Mouse (Mus musculus): ENCODE measurements around the gene Gpr68. TPM values are rescaled to one million over a fixed set of nuclear protein-coding genes. Genes with fewer than 3 reads are reported as not detected.

Gene Gpr68
- polyA plus RNA-seq, 1 experiment from 2014 or later, result 5.4 TPM

DNA sequence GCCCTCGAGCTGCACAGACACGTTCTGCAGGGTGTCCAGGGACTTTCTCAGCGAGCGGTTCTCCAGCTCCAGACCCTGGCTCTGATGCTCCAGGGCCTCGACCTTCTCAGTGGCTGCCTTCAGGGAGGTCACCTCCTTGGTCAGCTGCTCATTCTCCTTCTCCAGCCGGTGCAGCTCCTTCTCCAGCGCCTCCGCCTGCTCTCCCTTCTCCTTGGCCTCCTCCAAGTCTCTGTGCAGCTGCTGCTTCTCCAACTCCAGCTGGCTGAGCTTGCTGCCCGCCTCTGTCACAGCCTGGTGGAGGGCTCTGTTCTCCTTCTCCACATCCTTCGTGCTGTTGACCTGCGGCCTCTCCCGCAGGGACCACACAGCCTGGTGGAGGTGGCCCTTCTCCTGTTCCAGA, 37.5 kb upstream of the Gpr68 start:
- Histone ChIP-seq H3K27ac (ENCODE audit: low read depth, low read length) (no peak overlapping the region), H3K36me3 (ENCODE audit: control insufficient read depth, insufficient read depth, low read length) (peaks cover 41% of the 10 kb centered on the region), H3K4me3 (ENCODE audit: low read depth, low read length) (no peak overlapping the region), H3K4me1 (ENCODE audit: control insufficient read depth, insufficient read depth, low read length) (no peaks in the 10 kb centered on the region), H3K27me3 (ENCODE audit: control insufficient read depth, insufficient read depth, low read length) (no peaks in the 10 kb centered on the region), H3K9me3 (ENCODE audit: control insufficient read depth, low read length) (no peaks in the 10 kb centered on the region), H3K4me2 (ENCODE audit: low read depth, low read length) (no peak overlapping the region), H3K9ac (replicated peaks; ENCODE audit: low read depth, low read length) (no peak overlapping the region)
- ATAC-seq (ENCODE audit: low read depth), result no peak
- 93% methylated on average over 12 of the region's 12 CpGs for WGBS

DNA sequence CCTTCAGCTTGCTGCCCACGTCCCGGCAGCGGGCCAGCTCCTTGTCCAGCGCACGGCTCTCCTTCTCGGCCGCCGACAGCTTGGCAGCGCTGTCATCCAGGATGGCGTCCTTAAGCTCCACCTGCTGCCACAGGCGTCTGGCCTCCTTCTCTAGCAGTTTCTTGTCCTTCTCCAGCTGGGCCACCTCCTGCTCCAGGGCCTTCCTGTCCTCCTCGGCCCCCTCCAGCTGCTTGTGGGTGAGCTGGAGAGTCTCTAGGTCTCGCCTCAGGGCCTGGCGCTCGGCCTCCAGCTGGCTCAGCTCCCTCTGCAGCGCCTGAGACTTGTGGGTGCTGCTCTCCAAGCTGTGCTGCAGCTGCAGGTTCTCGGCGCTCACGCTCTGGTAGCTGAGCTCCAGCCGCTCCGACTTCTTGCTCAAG, 36.9 kb upstream of the Gpr68 start:
- no peak for ATAC-seq (ENCODE audit: low read depth)
- Histone ChIP-seq H3K27me3 (ENCODE audit: control insufficient read depth, insufficient read depth, low read length) (no peaks in the 10 kb centered on the region), H3K4me2 (ENCODE audit: low read depth, low read length) (no peak overlapping the region), H3K36me3 (ENCODE audit: control insufficient read depth, insufficient read depth, low read length) (peaks cover 42% of the 10 kb centered on the region), H3K27ac (ENCODE audit: low read depth, low read length) (no peak overlapping the region), H3K9me3 (ENCODE audit: control insufficient read depth, low read length) (no peaks in the 10 kb centered on the region), H3K4me1 (ENCODE audit: control insufficient read depth, insufficient read depth, low read length) (no peaks in the 10 kb centered on the region), H3K4me3 (ENCODE audit: low read depth, low read length) (no peak overlapping the region), H3K9ac (replicated peaks; ENCODE audit: low read depth, low read length) (no peak overlapping the region)
- WGBS, result 92% methylated on average over 21 of the region's 21 CpGs

DNA sequence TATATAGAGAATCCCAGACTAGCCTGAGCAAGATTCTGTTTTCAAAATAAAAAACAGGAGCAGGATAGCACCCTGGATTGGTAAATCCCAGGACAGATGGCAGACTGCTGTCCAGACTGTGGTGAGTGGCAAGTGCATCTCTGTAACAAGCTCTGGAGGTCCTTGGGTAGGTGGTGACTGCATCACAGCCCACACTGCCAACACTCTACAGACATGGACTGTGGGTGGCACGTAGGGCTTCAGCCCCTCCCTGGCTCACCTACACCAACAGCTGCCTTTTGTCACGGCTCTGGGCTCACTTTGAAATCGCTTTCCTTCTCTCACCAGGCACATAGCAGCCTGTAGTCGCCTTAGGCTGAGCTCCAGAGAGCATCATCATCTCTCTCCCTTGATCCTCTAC, 35.1 kb upstream of the Gpr68 start:
- no peak for ATAC-seq (ENCODE audit: low read depth)
- no peaks in the 10 kb centered on the region for H3K9me3 ChIP-seq (ENCODE audit: control insufficient read depth, low read length)
- no peaks in the 10 kb centered on the region for H3K4me1 ChIP-seq (ENCODE audit: control insufficient read depth, insufficient read depth, low read length)
- H3K27ac ChIP-seq (ENCODE audit: low read depth, low read length), result no peak overlapping the region
- H3K36me3 ChIP-seq (ENCODE audit: control insufficient read depth, insufficient read depth, low read length), result peaks cover 46% of the 10 kb centered on the region
- 89% methylated on average over 4 of the region's 4 CpGs for WGBS
- no peak overlapping the region for H3K4me3 ChIP-seq (ENCODE audit: low read depth, low read length)
- H3K9ac ChIP-seq (replicated peaks; ENCODE audit: low read depth, low read length), result no peak overlapping the region
- H3K4me2 ChIP-seq (ENCODE audit: low read depth, low read length), result no peak overlapping the region
- H3K27me3 ChIP-seq (ENCODE audit: control insufficient read depth, insufficient read depth, low read length), result no peaks in the 10 kb centered on the region

DNA sequence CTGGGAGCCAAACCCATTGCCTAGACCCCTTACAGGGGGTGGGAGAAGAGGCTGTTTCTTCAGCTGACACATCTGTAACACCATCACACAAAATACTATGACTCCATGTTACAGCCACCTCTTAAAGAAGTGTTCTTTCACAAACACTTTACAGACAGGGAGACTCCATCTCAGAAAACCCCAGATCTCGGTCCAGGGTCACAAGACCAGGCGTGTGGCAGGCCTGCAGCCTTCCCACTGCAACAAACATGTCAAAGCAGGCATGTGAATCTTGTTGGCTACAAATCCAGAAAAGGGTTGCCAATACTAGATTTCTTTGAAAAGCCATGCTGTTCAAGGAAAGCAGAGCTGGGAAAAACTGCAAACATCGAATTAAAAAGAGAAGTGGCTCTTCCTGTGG, 33.4 kb upstream of the Gpr68 start:
- H3K36me3 ChIP-seq (ENCODE audit: control insufficient read depth, insufficient read depth, low read length), result peaks cover 30% of the 10 kb centered on the region

DNA sequence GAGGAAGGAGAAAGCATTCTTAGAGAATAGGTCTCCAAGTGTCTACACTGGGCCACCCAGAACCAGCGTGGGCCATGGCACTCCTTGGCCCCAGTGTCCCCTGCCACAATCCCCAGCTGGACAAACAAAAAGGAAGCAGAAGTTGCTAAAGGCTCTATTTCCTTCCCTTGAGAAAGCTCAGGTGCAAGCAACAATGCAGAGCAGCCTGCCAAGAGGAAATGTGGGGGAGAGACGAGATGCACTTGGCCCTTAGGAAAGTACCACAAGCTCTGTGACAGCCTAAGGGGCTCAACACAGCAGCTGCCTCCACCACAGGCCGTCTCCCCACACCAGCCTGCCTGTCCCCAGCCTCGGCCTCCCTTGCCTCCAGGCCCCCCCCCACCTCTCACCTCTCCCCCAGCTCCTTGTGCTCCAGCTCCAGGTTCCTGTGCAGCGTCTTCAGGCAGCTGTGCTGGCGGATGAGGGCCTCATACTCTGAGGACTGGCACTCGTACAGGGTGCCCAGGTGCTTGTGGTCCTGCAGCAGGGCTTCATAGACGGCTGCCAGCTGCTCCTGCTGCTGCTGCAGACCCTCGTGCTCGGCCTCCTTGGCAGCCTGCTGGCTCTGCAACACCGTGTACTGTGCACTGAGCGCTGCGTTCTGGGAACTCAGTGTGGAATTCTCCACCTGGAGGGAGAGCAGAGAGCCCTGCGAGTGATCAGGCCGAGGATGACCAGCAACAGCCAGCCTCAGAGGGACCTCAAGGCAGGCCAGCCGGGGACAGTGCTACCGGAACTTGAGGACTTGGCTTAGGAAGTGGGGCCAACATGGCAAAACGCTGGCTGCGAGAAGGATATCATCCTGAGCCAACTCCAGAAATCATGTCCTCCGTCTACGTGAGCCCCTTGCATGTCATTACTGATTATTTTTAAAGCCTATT, 29.7 kb upstream of the Gpr68 start:
- no peaks in the 10 kb centered on the region for H3K4me1 ChIP-seq (ENCODE audit: control insufficient read depth, insufficient read depth, low read length)
- ATAC-seq (ENCODE audit: low read depth), result peak; percentile 41; the same call in 1 of the 2 replicates
- no peak overlapping the region for H3K4me2 ChIP-seq (ENCODE audit: low read depth, low read length)
- no peak overlapping the region for H3K4me3 ChIP-seq (ENCODE audit: low read depth, low read length)
- H3K36me3 ChIP-seq (ENCODE audit: control insufficient read depth, insufficient read depth, low read length), result peaks cover 22% of the 10 kb centered on the region; the same call in 1 of the 2 replicates
- H3K27ac ChIP-seq (ENCODE audit: low read depth, low read length), result no peak overlapping the region
- WGBS, result 76% methylated on average over 21 of the region's 21 CpGs
- H3K27me3 ChIP-seq (ENCODE audit: control insufficient read depth, insufficient read depth, low read length), result no peaks in the 10 kb centered on the region
- no peak overlapping the region for H3K9ac ChIP-seq (replicated peaks; ENCODE audit: low read depth, low read length)
- H3K9me3 ChIP-seq (ENCODE audit: control insufficient read depth, low read length), result no peaks in the 10 kb centered on the region

More for the DNA sequence above, 33.4 kb upstream of the Gpr68 start:
- Histone ChIP-seq H3K4me2 (ENCODE audit: low read depth, low read length) (no peak overlapping the region), H3K27me3 (ENCODE audit: control insufficient read depth, insufficient read depth, low read length) (no peaks in the 10 kb centered on the region), H3K4me1 (ENCODE audit: control insufficient read depth, insufficient read depth, low read length) (no peaks in the 10 kb centered on the region), H3K9me3 (ENCODE audit: control insufficient read depth, low read length) (no peaks in the 10 kb centered on the region), H3K27ac (ENCODE audit: low read depth, low read length) (no peak overlapping the region), H3K4me3 (ENCODE audit: low read depth, low read length) (no peak overlapping the region), H3K9ac (replicated peaks; ENCODE audit: low read depth, low read length) (no peak overlapping the region)
- ATAC-seq (ENCODE audit: low read depth), result no peak
- 93% methylated on average over 3 of the region's 3 CpGs for WGBS

DNA sequence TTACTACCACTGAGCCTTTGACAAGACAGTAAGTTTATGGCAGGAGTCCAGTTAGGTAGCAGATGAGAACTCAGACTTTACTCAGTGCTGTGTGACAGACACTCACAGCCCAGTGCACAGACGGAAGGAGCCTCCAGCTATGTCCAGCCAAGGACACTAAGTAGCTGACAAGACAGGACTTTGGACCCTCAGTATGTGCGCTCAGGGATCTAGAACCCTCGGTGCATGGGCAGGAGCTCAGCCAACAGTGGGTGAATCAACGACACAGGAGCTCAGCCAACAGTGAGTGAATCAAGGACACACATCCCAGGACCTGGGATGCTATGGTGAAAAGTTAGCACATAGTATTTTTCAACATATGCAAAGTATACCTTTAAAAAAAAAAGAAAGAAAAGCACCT, 28.7 kb upstream of the Gpr68 start:
- Histone ChIP-seq H3K27me3 (ENCODE audit: control insufficient read depth, insufficient read depth, low read length) (no peaks in the 10 kb centered on the region), H3K4me1 (ENCODE audit: control insufficient read depth, insufficient read depth, low read length) (no peaks in the 10 kb centered on the region), H3K4me3 (ENCODE audit: low read depth, low read length) (no peak overlapping the region), H3K9me3 (ENCODE audit: control insufficient read depth, low read length) (no peaks in the 10 kb centered on the region), H3K9ac (replicated peaks; ENCODE audit: low read depth, low read length) (no peak overlapping the region), H3K27ac (ENCODE audit: low read depth, low read length) (no peak overlapping the region), H3K36me3 (ENCODE audit: control insufficient read depth, insufficient read depth, low read length) (peaks cover 24% of the 10 kb centered on the region), H3K4me2 (ENCODE audit: low read depth, low read length) (no peak overlapping the region)
- ATAC-seq (ENCODE audit: low read depth), result no peak
- WGBS, result 89% methylated on average over 4 of the region's 4 CpGs

DNA sequence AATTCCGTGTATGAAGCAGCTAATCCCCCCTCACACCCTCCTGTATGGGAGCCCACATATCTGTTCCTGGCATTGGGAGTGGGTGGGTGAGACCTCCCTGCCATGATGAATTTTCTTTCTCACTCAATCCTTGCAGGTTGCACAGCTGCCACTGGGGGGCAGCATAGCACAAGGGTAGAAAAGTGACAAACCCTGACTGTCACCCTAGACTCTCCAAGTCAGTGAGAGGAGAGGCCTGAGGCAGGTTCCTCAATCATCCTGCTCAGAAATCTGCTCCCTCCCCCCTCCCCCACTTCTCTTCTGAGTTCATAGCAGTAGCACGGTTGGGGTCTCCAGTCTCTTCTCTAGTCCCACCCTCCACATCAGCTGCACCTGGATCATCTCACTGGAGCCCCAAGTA, 28.1 kb upstream of the Gpr68 start:
- no peak overlapping the region for H3K27ac ChIP-seq (ENCODE audit: low read depth, low read length)
- H3K27me3 ChIP-seq (ENCODE audit: control insufficient read depth, insufficient read depth, low read length), result no peaks in the 10 kb centered on the region
- no peaks in the 10 kb centered on the region for H3K9me3 ChIP-seq (ENCODE audit: control insufficient read depth, low read length)
- H3K9ac ChIP-seq (replicated peaks; ENCODE audit: low read depth, low read length), result no peak overlapping the region
- H3K4me2 ChIP-seq (ENCODE audit: low read depth, low read length), result no peak overlapping the region
- H3K4me1 ChIP-seq (ENCODE audit: control insufficient read depth, insufficient read depth, low read length), result no peaks in the 10 kb centered on the region
- ATAC-seq (ENCODE audit: low read depth), result peak; percentile 57; the same call in 1 of the 2 replicates
- WGBS, result 18% methylated on average over 2 of the region's 2 CpGs
- H3K36me3 ChIP-seq (ENCODE audit: control insufficient read depth, insufficient read depth, low read length), result peaks cover 27% of the 10 kb centered on the region
- no peak overlapping the region for H3K4me3 ChIP-seq (ENCODE audit: low read depth, low read length)

DNA sequence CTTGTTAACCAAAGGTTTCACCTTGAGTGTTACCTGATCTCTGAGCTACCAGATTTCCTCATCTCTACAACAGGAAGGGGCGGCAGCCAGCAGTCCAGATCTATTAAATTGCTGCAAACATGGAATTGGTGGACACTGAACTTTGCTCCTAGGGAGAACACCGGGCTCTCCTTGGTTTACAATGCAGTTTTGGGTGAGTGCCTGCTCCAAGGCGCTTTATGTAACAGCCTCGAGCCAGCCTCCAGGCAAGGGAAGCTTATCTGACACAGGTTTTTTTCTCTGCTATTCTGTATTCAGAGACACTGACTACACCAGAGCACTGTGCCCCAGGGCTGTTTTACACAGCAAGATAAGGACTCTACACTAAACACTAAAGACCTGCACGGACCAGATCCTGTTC, 26.8 kb upstream of the Gpr68 start:
- Histone ChIP-seq H3K36me3 (ENCODE audit: control insufficient read depth, insufficient read depth, low read length) (peaks cover 21% of the 10 kb centered on the region), H3K9ac (replicated peaks; ENCODE audit: low read depth, low read length) (no peak overlapping the region), H3K27ac (ENCODE audit: low read depth, low read length) (no peak overlapping the region), H3K4me2 (ENCODE audit: low read depth, low read length) (no peak overlapping the region), H3K4me3 (ENCODE audit: low read depth, low read length) (no peak overlapping the region), H3K27me3 (ENCODE audit: control insufficient read depth, insufficient read depth, low read length) (no peaks in the 10 kb centered on the region), H3K4me1 (ENCODE audit: control insufficient read depth, insufficient read depth, low read length) (no peaks in the 10 kb centered on the region), H3K9me3 (ENCODE audit: control insufficient read depth, low read length) (no peaks in the 10 kb centered on the region)
- 94% methylated on average over 5 of the region's 5 CpGs for WGBS
- ATAC-seq (ENCODE audit: low read depth), result no peak

DNA sequence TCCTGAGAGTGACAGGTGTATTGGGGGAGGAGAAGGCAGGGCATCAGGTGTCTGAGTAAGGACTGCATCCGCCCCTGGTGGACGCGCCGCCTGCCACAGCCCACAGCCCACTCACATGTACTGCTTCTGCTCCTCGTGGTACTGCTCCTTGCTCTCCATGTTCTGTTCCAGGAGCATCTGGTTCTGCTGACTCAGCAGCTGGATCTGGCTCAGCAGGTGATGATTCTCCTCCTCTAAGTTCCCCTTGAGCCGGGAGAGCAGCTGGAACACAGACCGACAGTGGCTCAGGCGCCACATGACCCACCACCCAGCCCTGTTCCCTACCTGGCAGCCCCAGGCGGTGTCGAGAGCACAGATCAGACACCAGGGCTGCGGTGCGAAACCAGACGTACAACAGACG, 23.7 kb upstream of the Gpr68 start:
- H3K27me3 ChIP-seq (ENCODE audit: control insufficient read depth, insufficient read depth, low read length), result no peaks in the 10 kb centered on the region
- H3K9me3 ChIP-seq (ENCODE audit: control insufficient read depth, low read length), result no peaks in the 10 kb centered on the region
- H3K4me3 ChIP-seq (ENCODE audit: low read depth, low read length), result no peak overlapping the region
- no peak for ATAC-seq (ENCODE audit: low read depth)
- H3K36me3 ChIP-seq (ENCODE audit: control insufficient read depth, insufficient read depth, low read length), result peaks cover 26% of the 10 kb centered on the region
- WGBS, result 95% methylated on average over 14 of the region's 14 CpGs
- H3K9ac ChIP-seq (replicated peaks; ENCODE audit: low read depth, low read length), result no peak overlapping the region
- no peak overlapping the region for H3K4me2 ChIP-seq (ENCODE audit: low read depth, low read length)
- H3K4me1 ChIP-seq (ENCODE audit: control insufficient read depth, insufficient read depth, low read length), result no peaks in the 10 kb centered on the region
- no peak overlapping the region for H3K27ac ChIP-seq (ENCODE audit: low read depth, low read length)
